Mouse (Mus musculus): ENCODE measurements around the gene Cd34.

Cd34 gene

GRCm38 (mm10) chr1:194955749-194956148, 17.1 kb downstream of the Cd34 start:
- in situ Hi-C loops (cut with MboI; ENCODE audit: low pct_unique_long_range_greater_than_20kb in 1 of 2, low sequenced_read_pairs in 2 of 2, unreplicated experiment in 1 of 2) = loop anchor here in 1 of 2 experiments (25.0 kb wide), 1 partner anchor 318 kb away; no protein-coding TSS in a partner anchor

- in situ Hi-C loops (cut with MboI; ENCODE audit: low pct_unique_long_range_greater_than_20kb in 1 of 2, low sequenced_read_pairs in 2 of 2, unreplicated experiment in 1 of 2) = loop anchor here in 1 of 2 experiments (25.0 kb wide), 1 partner anchor 320 kb away; no protein-coding TSS in a partner anchor
Observed at GRCm38 (mm10) chr1:194957021-194957420, 18.4 kb downstream of the Cd34 start.

GRCm38 (mm10) chr1:194962181-194962580, 23.6 kb downstream of the Cd34 start:
- in situ Hi-C loops (cut with MboI; ENCODE audit: low pct_unique_long_range_greater_than_20kb in 1 of 2, low sequenced_read_pairs in 2 of 2, unreplicated experiment in 1 of 2) = loop anchor here in 1 of 2 experiments (25.0 kb wide), 1 partner anchor 325 kb away; no protein-coding TSS in a partner anchor

- in situ Hi-C loops (cut with MboI; ENCODE audit: low pct_unique_long_range_greater_than_20kb in 1 of 2, low sequenced_read_pairs in 2 of 2, unreplicated experiment in 1 of 2) = loop anchor here in 1 of 2 experiments (25.0 kb wide), 1 partner anchor 325 kb away; no protein-coding TSS in a partner anchor
Observed at GRCm38 (mm10) chr1:194962712-194963111, 24.1 kb downstream of the Cd34 start.

- in situ Hi-C loops (cut with MboI; ENCODE audit: low pct_unique_long_range_greater_than_20kb in 1 of 2, low sequenced_read_pairs in 2 of 2, unreplicated experiment in 1 of 2) = loop anchor here in 1 of 2 experiments (25.0 kb wide), 1 partner anchor 335 kb away; no protein-coding TSS in a partner anchor
Observed at GRCm38 (mm10) chr1:194971980-194972379, 33.4 kb downstream of the Cd34 start.

GRCm38 (mm10) chr1:194976164-194976516, 37.5 kb downstream of the Cd34 start:
- in situ Hi-C loops (cut with MboI; ENCODE audit: low pct_unique_long_range_greater_than_20kb in 1 of 2, low sequenced_read_pairs in 2 of 2, unreplicated experiment in 1 of 2) = no loop called here

GRCm38 (mm10) chr1:194976517-194977370, 38.1 kb downstream of the Cd34 start:
- in situ Hi-C loops (cut with MboI; ENCODE audit: low pct_unique_long_range_greater_than_20kb in 1 of 2, low sequenced_read_pairs in 2 of 2, unreplicated experiment in 1 of 2) = no loop called here

GRCm38 (mm10) chr1:194977371-194977761, 38.7 kb downstream of the Cd34 start:
- in situ Hi-C loops (cut with MboI; ENCODE audit: low pct_unique_long_range_greater_than_20kb in 1 of 2, low sequenced_read_pairs in 2 of 2, unreplicated experiment in 1 of 2) = no loop called here

GRCm38 (mm10) chr1:194977946-194978720, 39.5 kb downstream of the Cd34 start:
- in situ Hi-C loops (cut with MboI; ENCODE audit: low pct_unique_long_range_greater_than_20kb in 1 of 2, low sequenced_read_pairs in 2 of 2, unreplicated experiment in 1 of 2) = no loop called here

- in situ Hi-C loops (cut with MboI; ENCODE audit: low pct_unique_long_range_greater_than_20kb in 1 of 2, low sequenced_read_pairs in 2 of 2, unreplicated experiment in 1 of 2) = no loop called here
Observed at GRCm38 (mm10) chr1:194980826-194981435, 42.3 kb downstream of the Cd34 start.

- in situ Hi-C loops (cut with MboI; ENCODE audit: low pct_unique_long_range_greater_than_20kb in 1 of 2, low sequenced_read_pairs in 2 of 2, unreplicated experiment in 1 of 2) = no loop called here
Observed at GRCm38 (mm10) chr1:194982931-194983690, 44.5 kb downstream of the Cd34 start.

- in situ Hi-C loops (cut with MboI; ENCODE audit: low pct_unique_long_range_greater_than_20kb in 1 of 2, low sequenced_read_pairs in 2 of 2, unreplicated experiment in 1 of 2) = no loop called here
Observed at GRCm38 (mm10) chr1:194984914-194985313, 46.3 kb downstream of the Cd34 start.

- in situ Hi-C loops (cut with MboI; ENCODE audit: low pct_unique_long_range_greater_than_20kb in 1 of 2, low sequenced_read_pairs in 2 of 2, unreplicated experiment in 1 of 2) = no loop called here
Observed at GRCm38 (mm10) chr1:194985442-194986210, 47.0 kb downstream of the Cd34 start.

GRCm38 (mm10) chr1:194989024-194989423, 50.4 kb downstream of the Cd34 start:
- in situ Hi-C loops (cut with MboI; ENCODE audit: low pct_unique_long_range_greater_than_20kb in 1 of 2, low sequenced_read_pairs in 2 of 2, unreplicated experiment in 1 of 2) = no loop called here

- in situ Hi-C loops (cut with MboI; ENCODE audit: low pct_unique_long_range_greater_than_20kb in 1 of 2, low sequenced_read_pairs in 2 of 2, unreplicated experiment in 1 of 2) = no loop called here
Observed at GRCm38 (mm10) chr1:194990976-194991375, 52.4 kb downstream of the Cd34 start.

GRCm38 (mm10) chr1:194991654-194992053, 53.0 kb downstream of the Cd34 start:
- in situ Hi-C loops (cut with MboI; ENCODE audit: low pct_unique_long_range_greater_than_20kb in 1 of 2, low sequenced_read_pairs in 2 of 2, unreplicated experiment in 1 of 2) = no loop called here

GRCm38 (mm10) chr1:194992589-194993317, 54.1 kb downstream of the Cd34 start:
- in situ Hi-C loops (cut with MboI; ENCODE audit: low pct_unique_long_range_greater_than_20kb in 1 of 2, low sequenced_read_pairs in 2 of 2, unreplicated experiment in 1 of 2) = no loop called here
